Mouse (Mus musculus) testis, adult 2 months (tissue): ENCODE measurements around the gene Dcbld2.

Source experiments
- CTCF ChIP-seq: fragments of 200-500 bp; IDR thresholded peaks from 2 replicates; pipeline ENCODE4 v1.5.1; 2012; ENCODE audit warnings: low read depth, mild to moderate bottlenecking, inconsistent platforms, low read length, moderate library complexity; ENCODE audit not compliant: control insufficient read depth, insufficient read depth, insufficient replicate concordance
- POLR2A ChIP-seq: fragments of 200-500 bp; IDR thresholded peaks from 2 replicates; pipeline ENCODE4 v1.6.1; 2012; ENCODE audit warnings: low read depth, mild to moderate bottlenecking, inconsistent platforms, low read length, moderate library complexity; ENCODE audit not compliant: control insufficient read depth

GRCm38 (mm10) chr16:58474875-58475274 lies 66.6 kb downstream of the Dcbld2 start:
- TF ChIP-seq POLR2A (no peak), CTCF (no peak)
